ENCODE assay signal across 14 mouse cellular contexts in genomic region chr7:64582358-64582757, GRCm38 (mm10).
"Had no signal": no experiment of that assay in that cellular context is flagged by ENCODE, and none has a peak within 500 bp of the region (broad histone marks: within the 10 kb centered on the region; RNA-seq: fewer than 3 reads in every experiment).

No protein-coding gene starts in this region.

- H3K4me1 ChIP-seq: liver, embryonic 12.5 days; stomach, embryonic 15.5 days had no signal

- H3K36me3 ChIP-seq: limb, embryonic 15.5 days; liver, embryonic 12.5 days; midbrain, embryonic 12.5 days; stomach, embryonic 15.5 days had no signal

- H3K9ac ChIP-seq: limb, embryonic 15.5 days; liver, embryonic 12.5 days; lung, embryonic 14.5 days; midbrain, embryonic 12.5 days; stomach, embryonic 15.5 days had no signal

- H3K27ac ChIP-seq: kidney, postnatal 0 days; limb, embryonic 15.5 days; liver, embryonic 12.5 days; midbrain, embryonic 12.5 days; stomach, embryonic 15.5 days had no signal

- ATAC-seq: intestine, postnatal 0 days; liver, embryonic 12.5 days had no signal

- H3K4me2 ChIP-seq: limb, embryonic 15.5 days; liver, embryonic 12.5 days; lung, embryonic 14.5 days; midbrain, embryonic 12.5 days; stomach, embryonic 15.5 days had no signal

- H3K27me3 ChIP-seq: limb, embryonic 15.5 days; liver, embryonic 12.5 days; midbrain, embryonic 12.5 days; stomach, embryonic 15.5 days had no signal

- DNase-seq: kidney, adult 9 months; kidney, postnatal 36 days; lung, embryonic 14.5 days; lung, postnatal 10 days; lung, postnatal 4 days; right cerebral cortex, postnatal 14 days; thymus, adult 2 months; thymus, postnatal 25 days had no signal

- H3K4me3 ChIP-seq: limb, embryonic 15.5 days; liver, embryonic 12.5 days; midbrain, embryonic 12.5 days; stomach, embryonic 15.5 days had no signal

- H3K9me3 ChIP-seq: limb, embryonic 15.5 days; midbrain, embryonic 12.5 days; stomach, embryonic 15.5 days had no signal
